Mouse (Mus musculus) forebrain, embryonic 14.5 days (tissue): ENCODE measurements around the gene 2210408I21Rik. TPM values are rescaled to one million over a fixed set of nuclear protein-coding genes. Genes with fewer than 3 reads are reported as not detected.
A peak's percentile ranks its signal among the peaks of the same experiment; 100 is the strongest.

ENCODE experiments used
- ATAC-seq: fragments of 200-750 bp; cut with Nextera tagmentation; 2 replicates; pipeline ENCODE4 v1.8.0; 2017; ENCODE audit warnings: mild to moderate bottlenecking, moderate library complexity
- DNase-seq: peaks from one replicate; pipeline ENCODE4 v3.0.0-alpha.2; 2015; ENCODE audit warnings: low spot score
- H3K27ac ChIP-seq: fragments of 300-500 bp; sonication (generic); 2 replicates; pipeline ENCODE4 v1.5.1; 2014; ENCODE audit warnings: low read depth, mild to moderate bottlenecking, control low read depth, low read length, moderate library complexity
- H3K27me3 ChIP-seq: fragments of 300-500 bp; sonication (generic); replicated peaks from 2 replicates; pipeline ENCODE4 v1.6.1; 2014; ENCODE audit warnings: low read length, control low read depth, mixed read lengths; ENCODE audit not compliant: control insufficient read depth, insufficient read depth
- H3K36me3 ChIP-seq: fragments of 300-500 bp; sonication (generic); 2 replicates; pipeline ENCODE4 v1.6.1; 2014; ENCODE audit warnings: low read length, control low read depth; ENCODE audit not compliant: control insufficient read depth, insufficient read depth
- H3K4me1 ChIP-seq: fragments of 300-500 bp; sonication (generic); 2 replicates; pipeline ENCODE4 v1.6.1; 2014; ENCODE audit warnings: antibody characterized with exemption, low read length, control low read depth; ENCODE audit not compliant: control insufficient read depth, insufficient read depth
- H3K4me2 ChIP-seq: fragments of 300-500 bp; sonication (generic); 2 replicates; pipeline ENCODE4 v1.6.1; 2014; ENCODE audit warnings: mild to moderate bottlenecking, control low read depth, low read length
- H3K4me3 ChIP-seq: fragments of 300-500 bp; sonication (generic); 2 replicates; pipeline ENCODE4 v1.5.1; 2014; ENCODE audit warnings: low read depth, low read length, control low read depth
- H3K9ac ChIP-seq: fragments of 300-500 bp; sonication (generic); 2 replicates; pipeline ENCODE4 v1.6.1; 2014; ENCODE audit warnings: mild to moderate bottlenecking, low read length, control low read depth, moderate library complexity
- H3K9me3 ChIP-seq: fragments of 300-500 bp; sonication (generic); replicated peaks from 2 replicates; pipeline ENCODE4 v1.6.1; 2016; ENCODE audit warnings: low read length, control low read depth, mixed read lengths; ENCODE audit not compliant: control insufficient read depth
- WGBS: fragments of 180-500 bp; shearing (Covaris S2); extraction: QIAGEN DNeasy Blood & Tissue Kit; methylation state at CpG from one replicate; pipeline ENCODE4 v1.1.7; 2014; 5-methylcytosine and 5-hydroxymethylcytosine counted together
- polyA plus RNA-seq: library from polyadenylated mRNA; unstranded; fragments of >200 nt; fragmentation: Nextera tagmentation; extraction: Ambion mirVana; gene quantifications from 2 replicates; pipeline ENCODE4 v1.2.1, GENCODE M21; 2014

2210408I21Rik gene
- polyA plus RNA-seq, 1 experiment from 2014 or later = 10.9 TPM

DNA sequence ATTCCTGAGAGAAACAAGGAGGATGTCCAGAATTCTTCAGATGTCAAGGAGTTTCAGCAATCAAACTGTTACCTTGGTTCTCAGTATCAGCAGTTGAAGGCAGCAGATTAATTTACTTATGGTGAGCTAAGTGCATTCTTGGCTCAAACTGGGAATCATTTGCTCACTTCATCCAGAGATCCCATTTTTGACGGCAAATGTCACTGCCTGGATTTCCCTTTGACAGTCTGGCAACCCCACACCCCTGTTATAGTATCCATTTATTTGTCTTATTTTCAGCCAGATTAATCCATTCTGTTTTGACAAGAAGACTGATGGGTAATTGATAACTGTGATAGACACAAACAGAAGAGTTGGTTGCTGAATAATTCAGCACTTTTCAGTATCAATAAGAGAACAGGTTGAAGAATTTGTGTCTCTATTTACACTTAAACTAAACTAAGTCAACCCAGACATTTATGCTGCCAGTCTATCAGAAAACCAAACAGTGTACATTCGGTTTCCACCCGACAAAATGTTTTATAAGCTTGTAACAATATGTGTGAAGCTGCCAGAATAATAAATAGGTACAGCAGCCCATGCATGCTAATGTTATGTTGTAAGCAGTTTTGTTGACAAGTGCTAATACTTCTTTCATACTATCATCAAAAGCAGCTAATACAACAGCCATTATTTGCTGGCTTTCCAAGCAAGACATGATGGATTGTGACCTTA is 354.8 kb downstream of the 2210408I21Rik start:
- no peaks in the 10 kb centered on the region for H3K9me3 ChIP-seq
- H3K27me3 ChIP-seq = no peaks in the 10 kb centered on the region
- ATAC-seq = peak; percentile 87
- H3K4me2 ChIP-seq = no peak overlapping the region
- H3K9ac ChIP-seq = no peak overlapping the region
- DNase-seq = peak; percentile 73
- H3K4me3 ChIP-seq = no peak overlapping the region
- 0 out of 2 replicates have a peak, but pooled peaks cover 8% of the 10 kb centered on the region for H3K4me1 ChIP-seq
- no peaks in the 10 kb centered on the region for H3K36me3 ChIP-seq
- WGBS = 22% methylated on average over 3 of the region's 3 CpGs
- H3K27ac ChIP-seq = no peak overlapping the region

DNA sequence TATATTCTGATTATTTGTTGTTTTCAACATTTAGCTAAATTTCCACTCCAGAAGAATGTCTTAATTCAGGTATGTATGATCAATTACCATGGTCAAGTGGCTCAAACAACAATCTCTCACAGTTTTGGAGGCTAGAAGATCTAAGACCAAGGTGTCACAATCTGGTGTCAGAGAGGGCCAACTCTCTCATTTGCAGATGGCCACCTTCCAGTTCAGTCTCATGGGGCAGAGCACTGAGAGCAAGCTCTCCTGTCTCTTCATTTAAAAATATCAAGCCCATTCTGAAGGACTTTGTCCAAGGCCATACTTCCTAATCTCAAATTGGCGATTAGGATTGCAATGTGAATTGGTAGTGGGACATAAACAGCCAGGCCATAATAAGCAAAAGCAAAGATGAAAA is 378.7 kb downstream of the 2210408I21Rik start:
- 83% methylated on average over 1 of the region's 1 CpGs for WGBS
- H3K27ac ChIP-seq = no peak overlapping the region
- H3K27me3 ChIP-seq = no peaks in the 10 kb centered on the region
- no peaks in the 10 kb centered on the region for H3K4me1 ChIP-seq
- ATAC-seq = no peak
- H3K4me2 ChIP-seq = no peak overlapping the region
- no peaks in the 10 kb centered on the region for H3K9me3 ChIP-seq
- DNase-seq = no peak
- H3K4me3 ChIP-seq = no peak overlapping the region
- H3K36me3 ChIP-seq = no peaks in the 10 kb centered on the region
- no peak overlapping the region for H3K9ac ChIP-seq

DNA sequence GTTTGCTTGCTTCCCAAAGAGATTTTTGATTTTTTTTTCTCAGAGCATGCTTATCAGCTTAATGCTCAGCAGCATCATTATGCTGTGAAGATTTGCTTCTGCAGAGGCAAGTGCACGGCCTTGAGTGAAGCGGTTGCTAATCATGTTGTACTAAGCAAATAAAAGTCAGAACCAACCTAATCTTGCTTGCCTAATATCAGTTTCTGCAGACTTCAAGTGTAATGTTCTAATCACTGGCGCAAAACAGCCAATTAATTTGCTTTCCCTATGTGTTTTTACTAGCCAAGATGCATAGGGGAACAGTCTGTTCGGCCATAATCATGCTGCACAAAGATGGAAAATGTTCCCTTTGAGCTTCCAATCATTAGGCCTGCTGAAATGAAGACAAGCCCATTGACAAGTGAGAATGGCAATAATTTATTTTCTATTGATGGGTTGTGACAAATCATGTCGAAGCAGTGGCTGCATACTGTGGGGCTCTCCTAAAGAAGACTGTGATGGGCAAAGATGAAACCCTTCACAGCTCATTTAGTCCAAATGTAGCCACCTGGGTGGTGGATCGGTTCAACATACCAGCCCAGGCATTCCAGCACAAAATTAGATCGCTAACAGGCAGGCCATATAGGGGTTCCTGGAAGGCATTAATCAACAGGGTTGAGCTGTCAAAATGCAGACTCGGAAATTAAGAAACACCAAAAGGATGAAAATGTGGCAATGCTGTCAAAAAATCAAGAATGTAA is 393.8 kb downstream of the 2210408I21Rik start:
- H3K27me3 ChIP-seq = no peaks in the 10 kb centered on the region
- H3K4me3 ChIP-seq = no peak overlapping the region
- H3K9ac ChIP-seq = no peak overlapping the region
- ATAC-seq = peak; percentile 42; the same call in 1 of the 2 replicates
- H3K36me3 ChIP-seq = no peaks in the 10 kb centered on the region
- WGBS = 34% methylated on average over 8 of the region's 8 CpGs
- 0 out of 2 replicates have a peak, but pooled peaks cover 3% of the 10 kb centered on the region for H3K4me1 ChIP-seq
- no peaks in the 10 kb centered on the region for H3K9me3 ChIP-seq
- no peak overlapping the region; the same call in 1 of the 2 replicates for H3K27ac ChIP-seq
- H3K4me2 ChIP-seq = no peak overlapping the region
- DNase-seq = peak; percentile 31

DNA sequence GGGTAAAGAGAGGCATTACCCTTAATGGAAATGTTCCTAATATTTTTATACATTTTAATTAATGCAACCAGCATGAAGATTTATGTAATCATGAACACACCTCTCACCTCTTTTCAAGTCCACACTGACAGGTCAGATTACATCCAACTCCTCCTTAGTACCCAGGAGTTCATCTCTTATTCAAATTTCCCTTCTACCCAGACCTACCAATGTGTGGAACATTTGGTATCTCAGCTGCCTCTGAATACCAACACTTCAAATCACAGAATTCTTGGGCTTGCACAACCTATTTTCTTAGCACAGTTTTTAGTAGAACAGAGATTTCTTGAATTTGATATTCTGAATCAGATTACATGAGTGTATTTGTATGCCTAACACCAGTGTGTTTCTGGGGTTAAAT is 394.4 kb downstream of the 2210408I21Rik start:
- no peak overlapping the region for H3K9ac ChIP-seq

DNA sequence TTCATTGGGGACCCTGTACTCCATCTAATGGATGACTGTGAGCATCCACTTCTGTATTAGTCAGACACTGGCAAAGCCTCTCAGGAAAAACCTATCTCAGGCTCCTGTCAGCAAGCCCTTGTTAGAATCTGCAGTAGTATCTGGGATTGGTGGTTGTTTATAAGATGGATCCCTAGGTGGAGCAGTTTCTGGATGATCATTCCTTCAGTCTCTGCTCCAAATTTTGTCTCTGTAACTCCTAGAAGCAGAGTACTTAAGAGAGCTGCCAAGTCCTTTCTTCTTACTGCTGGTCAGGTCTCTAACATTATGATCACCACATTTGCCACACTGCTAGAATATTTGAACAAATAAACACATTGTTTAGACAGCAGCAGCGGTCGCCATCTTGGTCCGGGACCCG is 402.1 kb downstream of the 2210408I21Rik start:
- H3K27me3 ChIP-seq = no peaks in the 10 kb centered on the region
- DNase-seq = no peak
- H3K27ac ChIP-seq = no peak overlapping the region
- no peak overlapping the region for H3K9ac ChIP-seq
- 95% methylated on average over 4 of the region's 4 CpGs for WGBS
- H3K4me1 ChIP-seq = no peaks in the 10 kb centered on the region
- no peak for ATAC-seq
- H3K9me3 ChIP-seq = no peaks in the 10 kb centered on the region
- H3K4me3 ChIP-seq = no peak overlapping the region
- no peaks in the 10 kb centered on the region for H3K36me3 ChIP-seq
- H3K4me2 ChIP-seq = no peak overlapping the region

More for the DNA sequence above, 394.4 kb downstream of the 2210408I21Rik start:
- Histone ChIP-seq H3K36me3 (no peaks in the 10 kb centered on the region), H3K4me2 (no peak overlapping the region), H3K4me3 (no peak overlapping the region), H3K4me1 (0 out of 2 replicates have a peak, but pooled peaks cover 3% of the 10 kb centered on the region), H3K27me3 (no peaks in the 10 kb centered on the region), H3K9me3 (no peaks in the 10 kb centered on the region), H3K27ac (no peak overlapping the region)
- ATAC-seq (no peak), DNase-seq (no peak)

DNA sequence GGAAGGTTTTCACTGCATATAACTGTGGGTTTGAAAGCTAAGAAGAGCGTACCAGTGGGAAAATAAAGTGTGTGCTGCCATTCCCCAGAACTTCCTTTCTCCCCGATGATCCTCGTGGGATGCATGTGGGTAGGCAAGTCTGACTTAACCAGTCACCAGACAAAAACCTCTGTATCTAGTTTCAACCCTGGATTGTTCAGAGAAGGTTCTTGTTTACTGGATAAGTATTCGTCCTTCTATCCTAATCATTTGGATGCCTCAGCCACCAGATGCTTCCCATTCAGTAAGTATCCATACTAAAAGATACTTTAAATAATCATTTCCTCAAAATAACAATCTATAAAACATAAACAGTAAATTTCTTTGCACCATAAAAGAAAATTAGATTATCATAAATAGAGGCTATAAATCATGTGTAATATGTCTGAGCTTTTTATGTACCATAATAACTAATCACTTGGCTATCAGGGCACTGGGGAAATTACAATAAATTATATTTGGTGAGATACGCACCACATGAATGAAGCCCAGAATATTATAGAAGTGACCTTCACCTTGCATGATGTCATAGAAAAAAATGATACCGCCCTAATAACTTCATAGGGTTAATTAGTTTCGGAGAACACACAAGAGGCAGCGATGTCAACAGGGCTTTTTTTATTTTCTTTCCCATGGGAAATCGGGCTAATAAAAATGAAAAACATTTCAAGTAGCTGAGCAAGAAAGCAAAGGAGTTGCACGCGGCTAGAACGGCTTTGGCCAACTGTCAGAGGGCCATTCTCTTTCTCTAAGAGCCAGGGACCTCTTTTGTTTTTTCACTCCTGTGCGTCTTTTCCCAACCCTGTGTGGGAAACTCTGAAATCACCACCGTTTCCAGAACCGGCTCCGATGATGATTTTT is 412.4 kb downstream of the 2210408I21Rik start:
- H3K27ac ChIP-seq = no peak overlapping the region
- no peak overlapping the region for H3K4me3 ChIP-seq
- ATAC-seq = peak; percentile 83
- no peak overlapping the region for H3K9ac ChIP-seq
- peak overlapping the region; percentile 44 for H3K4me2 ChIP-seq
- 14% methylated on average over 16 of the region's 16 CpGs for WGBS
- no peaks in the 10 kb centered on the region for H3K9me3 ChIP-seq
- no peak for DNase-seq
- H3K27me3 ChIP-seq = no peaks in the 10 kb centered on the region
- H3K4me1 ChIP-seq = peaks cover 3% of the 10 kb centered on the region; the same call in 1 of the 2 replicates
- H3K36me3 ChIP-seq = no peaks in the 10 kb centered on the region

DNA sequence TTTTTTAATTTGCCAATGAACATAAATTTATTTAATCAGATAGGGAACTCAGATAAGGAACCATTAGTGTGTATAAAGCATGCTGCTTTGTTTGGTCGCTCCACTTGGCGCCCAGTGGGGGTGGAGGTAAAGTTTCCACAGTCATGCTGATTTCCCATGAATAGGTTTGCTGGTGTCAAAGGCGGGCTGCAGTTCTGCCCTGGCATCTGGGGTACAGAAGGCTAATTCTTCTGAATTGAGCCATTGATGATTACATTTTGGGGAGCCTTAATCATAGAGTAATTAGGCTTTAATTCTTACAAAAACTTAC is 413.0 kb downstream of the 2210408I21Rik start:
- Histone ChIP-seq H3K9me3 (no peaks in the 10 kb centered on the region), H3K4me2 (peak overlapping the region; percentile 44), H3K36me3 (no peaks in the 10 kb centered on the region), H3K9ac (no peak overlapping the region), H3K4me1 (peaks cover 3% of the 10 kb centered on the region; the same call in 1 of the 2 replicates), H3K27me3 (no peaks in the 10 kb centered on the region), H3K27ac (no peak overlapping the region), H3K4me3 (no peak overlapping the region)
- peak; percentile 89 for DNase-seq
- ATAC-seq = peak; percentile 95
- 2% methylated on average over 3 of the region's 3 CpGs for WGBS

DNA sequence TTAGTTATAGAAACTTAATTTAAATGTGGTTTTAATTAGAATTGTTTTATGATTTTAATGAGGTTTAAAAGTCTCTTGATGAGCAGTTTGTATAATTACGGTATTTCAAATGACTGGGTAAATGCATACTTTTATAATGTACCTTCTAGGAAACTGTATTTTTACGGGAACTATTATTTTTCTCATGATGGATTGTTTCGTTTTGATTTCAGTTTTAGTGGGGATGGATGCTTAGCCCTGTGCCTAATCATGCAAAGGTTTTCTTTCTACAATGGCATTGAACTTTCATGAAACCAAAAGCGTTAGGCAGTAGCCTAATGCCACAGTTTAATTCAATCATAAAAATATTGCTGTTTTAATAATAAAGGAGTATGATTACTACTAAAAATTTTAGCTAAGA is 413.4 kb downstream of the 2210408I21Rik start:
- H3K27ac ChIP-seq = no peak overlapping the region
- DNase-seq (no peak), ATAC-seq (peak; percentile 67)
- H3K4me2 ChIP-seq = no peak overlapping the region
- 4% methylated on average over 4 of the region's 4 CpGs for WGBS
- no peaks in the 10 kb centered on the region for H3K36me3 ChIP-seq
- H3K4me3 ChIP-seq = no peak overlapping the region
- peaks cover 3% of the 10 kb centered on the region; the same call in 1 of the 2 replicates for H3K4me1 ChIP-seq
- no peak overlapping the region for H3K9ac ChIP-seq
- no peaks in the 10 kb centered on the region for H3K9me3 ChIP-seq
- H3K27me3 ChIP-seq = no peaks in the 10 kb centered on the region
